Mouse (Mus musculus) spleen, adult 2 months (tissue): ENCODE measurements around the gene Hus1b. TPM values are rescaled to one million over a fixed set of nuclear protein-coding genes. Genes with fewer than 3 reads are reported as not detected.

Experiments used
- DNase-seq, 2 experiments: peaks; one replicate each; pipeline versions ENCODE4 v3.0.0 to v3.0.0-alpha.2; 2012 to 2021; ENCODE audit warnings: low spot score in 2 of 2, low read depth in 1 of 2
- H3K27ac ChIP-seq: fragments of 200-500 bp; 2 replicates; pipeline ENCODE4 v1.5.1; 2012; ENCODE audit warnings: low read length, inconsistent platforms; ENCODE audit not compliant: insufficient read depth
- H3K27me3 ChIP-seq: fragments of 200-500 bp; 2 replicates; pipeline ENCODE4 v1.6.1; 2012; ENCODE audit warnings: mild to moderate bottlenecking, moderate library complexity, low read length, inconsistent platforms; ENCODE audit not compliant: control insufficient read depth, insufficient read depth
- H3K36me3 ChIP-seq: fragments of 200-500 bp; 2 replicates; pipeline ENCODE4 v1.6.1; 2012; ENCODE audit warnings: mild to moderate bottlenecking, low read length, inconsistent platforms; ENCODE audit not compliant: control insufficient read depth, insufficient read depth
- H3K4me1 ChIP-seq: fragments of 200-500 bp; 2 replicates; pipeline ENCODE4 v1.6.1; 2011; ENCODE audit warnings: inconsistent platforms; ENCODE audit not compliant: control insufficient read depth, insufficient read depth, insufficient read length
- H3K4me3 ChIP-seq: fragments of 200-500 bp; 2 replicates; pipeline ENCODE4 v1.5.1; 2011; ENCODE audit warnings: mild to moderate bottlenecking, inconsistent platforms; ENCODE audit not compliant: insufficient read depth, insufficient read length; ENCODE audit errors: extremely low read depth
- CTCF ChIP-seq: fragments of 200-500 bp; IDR thresholded peaks from 2 replicates; pipeline ENCODE4 v1.5.1; 2011; ENCODE audit warnings: mild to moderate bottlenecking, inconsistent platforms; ENCODE audit not compliant: insufficient read depth, insufficient read length, insufficient replicate concordance; ENCODE audit errors: extremely low read depth
- POLR2A ChIP-seq: fragments of 200-500 bp; IDR thresholded peaks from 2 replicates; pipeline ENCODE4 v1.6.1; 2011; ENCODE audit warnings: low read depth, low read length, inconsistent platforms
- WGBS: fragments of 180-500 bp; shearing (Covaris S2); methylation state at CpG from one replicate; pipeline ENCODE4 v1.1.7; 2018; 5-methylcytosine and 5-hydroxymethylcytosine counted together
- polyA plus RNA-seq: library from polyadenylated mRNA; depleted of rRNA; stranded (reverse); fragments of >200 nt; gene quantifications from 2 replicates; pipeline ENCODE4 v1.2.3, GENCODE M21; 2012

Gene Hus1b
- polyA plus RNA-seq, 1 experiment: 0.21 TPM

DNA sequence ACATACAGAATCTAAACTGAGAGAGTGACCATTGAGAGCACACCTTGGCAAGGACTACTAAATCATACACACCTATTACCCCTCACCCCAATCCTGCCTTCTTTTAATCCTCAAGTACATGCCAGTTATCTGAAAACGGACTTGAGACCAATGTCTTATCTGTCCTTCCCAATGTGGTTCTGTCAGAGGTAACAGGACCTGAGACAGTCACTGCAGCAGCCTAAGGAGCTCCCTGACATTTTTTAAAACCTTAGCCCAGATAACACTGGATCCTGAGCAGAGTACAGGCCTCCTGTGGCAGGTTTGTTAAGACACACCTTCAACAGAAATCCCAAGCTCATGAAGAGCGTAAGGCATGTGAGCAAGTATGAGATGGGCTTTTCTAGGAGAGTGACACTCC lies 18.4 kb downstream of the Hus1b start:
- 86% methylated on average over 2 of the region's 2 CpGs for WGBS
- H3K4me3 ChIP-seq: no peak overlapping the region
- no peak overlapping the region for H3K27ac ChIP-seq
- peaks cover 4% of the 10 kb centered on the region; the same call in 1 of the 2 replicates for H3K4me1 ChIP-seq
- no peak for TF ChIP-seq POLR2A
- TF ChIP-seq CTCF: no peak
- DNase-seq: no peak
- H3K27me3 ChIP-seq: no peaks in the 10 kb centered on the region
- H3K36me3 ChIP-seq: peaks cover 15% of the 10 kb centered on the region

DNA sequence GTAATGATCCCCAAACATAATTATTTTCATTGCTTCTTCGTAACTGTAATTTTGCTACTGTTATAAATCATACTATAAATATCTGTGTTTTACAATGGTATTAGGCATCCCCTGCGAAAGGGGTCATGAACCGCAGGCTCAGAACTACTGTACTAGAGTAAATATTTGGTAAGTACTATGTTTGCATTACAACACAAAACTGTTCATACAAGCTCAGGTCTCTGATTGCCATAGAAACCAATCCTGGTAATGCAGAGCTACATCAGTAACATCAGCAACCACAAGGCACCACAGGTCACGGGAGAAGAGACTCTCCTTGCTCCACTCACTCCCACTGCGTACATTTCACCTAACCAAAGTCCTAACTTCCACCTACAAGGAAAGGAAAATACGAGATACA lies 23.3 kb downstream of the Hus1b start:
- Histone ChIP-seq H3K4me1 (no peaks in the 10 kb centered on the region), H3K27ac (no peak overlapping the region), H3K36me3 (peaks cover 16% of the 10 kb centered on the region), H3K27me3 (no peaks in the 10 kb centered on the region), H3K4me3 (no peak overlapping the region)
- WGBS: 95% methylated on average over 6 of the region's 6 CpGs
- TF ChIP-seq POLR2A (no peak), CTCF (no peak)
- no peak for DNase-seq

DNA sequence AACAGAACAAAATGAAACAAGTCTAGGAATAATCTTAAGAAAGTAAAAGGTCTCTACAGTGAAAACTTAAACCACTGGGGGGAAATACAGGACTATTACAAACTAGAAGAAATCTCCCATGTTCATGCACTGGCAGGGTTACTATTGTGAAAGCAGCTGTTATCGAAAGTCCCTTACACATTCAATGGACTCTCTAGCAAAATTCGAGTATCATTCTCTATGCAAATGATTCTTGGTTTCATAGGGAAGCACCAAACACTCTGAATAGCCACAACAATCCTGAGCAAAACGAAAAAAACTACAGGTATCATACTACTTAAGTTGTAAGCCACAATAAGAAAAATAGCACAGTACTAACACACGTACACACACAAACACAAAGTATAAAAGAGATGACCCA lies 25.6 kb downstream of the Hus1b start:
- 60% methylated on average over 4 of the region's 4 CpGs for WGBS

DNA sequence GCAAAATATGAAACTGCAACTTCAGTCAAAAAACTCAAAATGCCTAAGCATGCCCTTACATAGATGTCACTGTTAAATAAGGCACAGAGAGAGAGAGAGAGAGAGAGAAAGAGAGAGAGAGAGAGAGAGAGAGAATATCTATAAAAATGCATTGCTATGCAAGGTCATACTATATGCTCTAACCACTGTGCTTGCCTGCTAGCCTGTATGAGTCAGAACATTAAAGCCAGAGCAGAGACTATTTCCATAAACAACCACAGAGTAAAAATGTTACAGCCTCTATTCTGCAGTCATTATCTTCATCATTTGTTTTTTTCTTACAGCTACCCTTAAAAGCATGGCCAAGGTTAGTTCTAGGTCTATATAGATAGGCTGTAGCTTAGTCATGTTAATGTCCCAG lies 33.8 kb downstream of the Hus1b start:
- TF ChIP-seq CTCF (no peak), POLR2A (no peak)
- H3K27me3 ChIP-seq: no peaks in the 10 kb centered on the region
- no peak for DNase-seq
- no peaks in the 10 kb centered on the region for H3K4me1 ChIP-seq
- H3K27ac ChIP-seq: no peak overlapping the region
- no peak overlapping the region for H3K4me3 ChIP-seq
- peaks cover 6% of the 10 kb centered on the region for H3K36me3 ChIP-seq

More for the DNA sequence above, 25.6 kb downstream of the Hus1b start:
- Histone ChIP-seq H3K4me3 (no peak overlapping the region), H3K27ac (no peak overlapping the region), H3K36me3 (peaks cover 12% of the 10 kb centered on the region), H3K27me3 (no peaks in the 10 kb centered on the region), H3K4me1 (no peaks in the 10 kb centered on the region)
- TF ChIP-seq POLR2A (no peak), CTCF (no peak)
- DNase-seq: no peak

DNA sequence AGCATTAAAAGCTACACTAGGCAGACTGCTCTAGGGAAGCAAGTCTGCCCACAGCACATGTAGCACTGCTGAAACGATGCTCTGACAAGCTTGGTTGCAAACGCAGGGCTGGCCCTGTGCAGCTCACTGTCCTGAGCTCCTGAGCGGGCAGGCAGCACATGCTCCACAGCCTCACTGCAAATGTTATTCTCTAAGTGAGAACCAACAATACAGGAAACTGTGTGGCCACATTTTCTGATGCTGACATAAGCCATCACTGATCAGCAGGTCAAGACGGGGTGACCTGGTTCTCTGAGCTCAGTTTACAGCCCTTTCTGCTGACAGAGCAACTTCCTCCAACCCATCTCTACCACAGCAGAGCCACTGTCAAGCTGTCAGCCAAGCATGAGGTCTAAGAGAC lies 34.5 kb downstream of the Hus1b start:
- H3K36me3 ChIP-seq: peaks cover 6% of the 10 kb centered on the region
- H3K27ac ChIP-seq: no peak overlapping the region
- no peaks in the 10 kb centered on the region for H3K4me1 ChIP-seq
- 44% methylated on average over 4 of the region's 4 CpGs for WGBS
- no peak overlapping the region for H3K4me3 ChIP-seq
- no peak for DNase-seq
- no peaks in the 10 kb centered on the region for H3K27me3 ChIP-seq
- no peak for TF ChIP-seq POLR2A
- no peak for TF ChIP-seq CTCF

DNA sequence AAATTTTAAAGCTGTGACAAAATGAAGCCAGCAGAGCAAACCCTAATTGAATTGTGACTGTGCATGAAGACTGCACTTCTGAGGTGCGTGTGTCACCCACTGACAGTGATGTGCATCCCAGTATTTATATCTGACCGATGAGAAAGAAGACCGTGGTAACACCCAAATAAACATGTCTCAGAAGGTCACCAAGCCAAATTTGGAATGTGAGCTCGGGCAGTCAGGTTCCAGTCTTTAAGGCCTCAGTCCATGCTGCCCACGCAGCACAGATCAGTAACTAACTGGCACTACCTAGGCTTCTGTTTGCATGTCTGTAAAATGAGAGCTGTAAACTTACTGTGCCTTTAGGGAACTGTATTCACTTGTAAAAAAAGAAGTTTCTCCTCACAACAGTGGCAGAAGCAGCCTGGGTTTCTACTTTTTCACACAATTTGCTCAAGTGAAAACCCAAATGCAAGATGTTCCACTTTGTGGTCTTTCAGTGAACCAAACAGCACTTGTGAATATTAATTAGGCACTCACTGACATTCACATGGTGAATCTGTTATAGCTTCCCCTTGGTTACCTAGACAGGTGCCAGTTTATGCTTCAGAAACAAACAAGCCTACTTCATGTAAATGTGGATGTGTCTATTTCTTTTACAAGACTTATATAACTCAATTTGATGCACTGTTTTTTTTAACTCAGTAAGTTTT lies 35.5 kb downstream of the Hus1b start:
- Histone ChIP-seq H3K4me1 (no peaks in the 10 kb centered on the region), H3K27me3 (no peaks in the 10 kb centered on the region), H3K4me3 (no peak overlapping the region), H3K27ac (no peak overlapping the region), H3K36me3 (peaks cover 6% of the 10 kb centered on the region)
- 83% methylated on average over 5 of the region's 5 CpGs for WGBS
- no peak for DNase-seq
- no peak for TF ChIP-seq POLR2A

DNA sequence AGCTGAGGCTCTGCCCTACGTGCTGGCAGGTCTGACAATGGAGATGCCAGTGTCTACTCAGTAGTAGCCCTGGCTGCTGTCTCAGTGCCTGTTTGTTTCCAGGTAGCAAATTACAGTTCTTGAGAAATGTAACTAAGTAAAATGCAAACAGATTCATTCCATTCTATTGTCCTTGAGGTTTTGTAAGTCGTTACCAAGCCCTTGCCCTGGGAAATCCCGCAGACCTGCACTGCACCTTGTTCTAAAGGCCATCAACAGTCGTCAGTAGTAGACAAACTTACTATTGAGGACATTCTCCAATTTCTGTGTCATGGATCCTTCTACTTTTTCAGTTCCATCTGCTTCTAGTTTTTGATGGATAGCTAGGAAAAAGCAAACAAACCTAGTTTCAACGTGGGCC lies 36.7 kb downstream of the Hus1b start:
- Histone ChIP-seq H3K36me3 (peaks cover 7% of the 10 kb centered on the region), H3K4me3 (no peak overlapping the region), H3K27ac (no peak overlapping the region), H3K4me1 (no peaks in the 10 kb centered on the region), H3K27me3 (no peaks in the 10 kb centered on the region)
- no peak for DNase-seq
- no peak for TF ChIP-seq POLR2A
- no peak for TF ChIP-seq CTCF
- 90% methylated on average over 5 of the region's 5 CpGs for WGBS
